Mouse (Mus musculus): ENCODE measurements around the gene Gcnt2. TPM values are rescaled to one million over a fixed set of nuclear protein-coding genes. Genes with fewer than 3 reads are reported as not detected.

Gene Gcnt2
- polyA plus RNA-seq, 1 experiment, result 57.5 TPM

GRCm38 (mm10) chr13:40967609-40968008, 108.1 kb downstream of the Gcnt2 start:
- H3K9ac ChIP-seq (ENCODE audit: low read depth, poor library complexity, severe bottlenecking), result no peak overlapping the region
- H3K27ac ChIP-seq (ENCODE audit: insufficient read depth, low read length), result no peak overlapping the region
- peaks cover 1% of the 10 kb centered on the region for H3K4me1 ChIP-seq (ENCODE audit: control insufficient read depth, insufficient read depth, low read length)
- H3K9me3 ChIP-seq (replicated peaks; ENCODE audit: control insufficient read depth, insufficient read depth, low read length, poor library complexity, severe bottlenecking), result no peaks in the 10 kb centered on the region
- H3K27me3 ChIP-seq (ENCODE audit: control insufficient read depth, insufficient read depth, low read length, poor library complexity, severe bottlenecking), result no peaks in the 10 kb centered on the region
- TF ChIP-seq CTCF (IDR thresholded peaks at IDR 0.05; ENCODE audit: low read depth, low read length), result no peak
- TF ChIP-seq POLR2A (IDR thresholded peaks at IDR 0.05; ENCODE audit: insufficient read depth, low read length), result no peak
- TF ChIP-seq EP300 (IDR thresholded peaks at IDR 0.05; ENCODE audit: insufficient read depth, low read depth, low read length), result no peak
- no peaks in the 10 kb centered on the region for H3K36me3 ChIP-seq (ENCODE audit: control insufficient read depth, insufficient read depth, low read length, poor library complexity, severe bottlenecking)
- H3K4me3 ChIP-seq (ENCODE audit: low read depth, low read length), result no peak overlapping the region

GRCm38 (mm10) chr13:40968564-40968963, 109.0 kb downstream of the Gcnt2 start:
- Histone ChIP-seq H3K4me1 (ENCODE audit: control insufficient read depth, insufficient read depth, low read length) (peaks cover 1% of the 10 kb centered on the region), H3K27ac (ENCODE audit: insufficient read depth, low read length) (no peak overlapping the region), H3K27me3 (ENCODE audit: control insufficient read depth, insufficient read depth, low read length, poor library complexity, severe bottlenecking) (no peaks in the 10 kb centered on the region), H3K9me3 (replicated peaks; ENCODE audit: control insufficient read depth, insufficient read depth, low read length, poor library complexity, severe bottlenecking) (no peaks in the 10 kb centered on the region), H3K36me3 (ENCODE audit: control insufficient read depth, insufficient read depth, low read length, poor library complexity, severe bottlenecking) (no peaks in the 10 kb centered on the region), H3K9ac (ENCODE audit: low read depth, poor library complexity, severe bottlenecking) (no peak overlapping the region), H3K4me3 (ENCODE audit: low read depth, low read length) (no peak overlapping the region)
- TF ChIP-seq CTCF (IDR thresholded peaks at IDR 0.05; ENCODE audit: low read depth, low read length) (no peak), EP300 (IDR thresholded peaks at IDR 0.05; ENCODE audit: insufficient read depth, low read depth, low read length) (no peak), POLR2A (IDR thresholded peaks at IDR 0.05; ENCODE audit: insufficient read depth, low read length) (no peak)

GRCm38 (mm10) chr13:40969761-40970390, 110.3 kb downstream of the Gcnt2 start:
- Histone ChIP-seq H3K27me3 (ENCODE audit: control insufficient read depth, insufficient read depth, low read length, poor library complexity, severe bottlenecking) (no peaks in the 10 kb centered on the region), H3K27ac (ENCODE audit: insufficient read depth, low read length) (peak overlapping the region; percentile 60), H3K9ac (ENCODE audit: low read depth, poor library complexity, severe bottlenecking) (no peak overlapping the region), H3K36me3 (ENCODE audit: control insufficient read depth, insufficient read depth, low read length, poor library complexity, severe bottlenecking) (no peaks in the 10 kb centered on the region), H3K9me3 (replicated peaks; ENCODE audit: control insufficient read depth, insufficient read depth, low read length, poor library complexity, severe bottlenecking) (no peaks in the 10 kb centered on the region), H3K4me3 (ENCODE audit: low read depth, low read length) (no peak overlapping the region), H3K4me1 (ENCODE audit: control insufficient read depth, insufficient read depth, low read length) (peaks cover 1% of the 10 kb centered on the region)
- TF ChIP-seq CTCF (IDR thresholded peaks at IDR 0.05; ENCODE audit: low read depth, low read length) (no peak), POLR2A (IDR thresholded peaks at IDR 0.05; ENCODE audit: insufficient read depth, low read length) (no peak), EP300 (IDR thresholded peaks at IDR 0.05; ENCODE audit: insufficient read depth, low read depth, low read length) (no peak)

- H3K4me1 ChIP-seq (ENCODE audit: control insufficient read depth, insufficient read depth, low read length), result peaks cover 1% of the 10 kb centered on the region
These were observed 111.7 kb downstream of the Gcnt2 start for GRCm38 (mm10) chr13:40971261-40971660.

GRCm38 (mm10) chr13:40971831-40972230, 112.3 kb downstream of the Gcnt2 start:
- H3K36me3 ChIP-seq (ENCODE audit: control insufficient read depth, insufficient read depth, low read length, poor library complexity, severe bottlenecking), result no peaks in the 10 kb centered on the region
- peaks cover 1% of the 10 kb centered on the region for H3K4me1 ChIP-seq (ENCODE audit: control insufficient read depth, insufficient read depth, low read length)
- H3K9ac ChIP-seq (ENCODE audit: low read depth, poor library complexity, severe bottlenecking), result no peak overlapping the region
- H3K4me3 ChIP-seq (ENCODE audit: low read depth, low read length), result no peak overlapping the region
- no peak for TF ChIP-seq CTCF (IDR thresholded peaks at IDR 0.05; ENCODE audit: low read depth, low read length)
- TF ChIP-seq POLR2A (IDR thresholded peaks at IDR 0.05; ENCODE audit: insufficient read depth, low read length), result no peak
- no peak for TF ChIP-seq EP300 (IDR thresholded peaks at IDR 0.05; ENCODE audit: insufficient read depth, low read depth, low read length)
- no peak overlapping the region for H3K27ac ChIP-seq (ENCODE audit: insufficient read depth, low read length)
- no peaks in the 10 kb centered on the region for H3K9me3 ChIP-seq (replicated peaks; ENCODE audit: control insufficient read depth, insufficient read depth, low read length, poor library complexity, severe bottlenecking)
- no peaks in the 10 kb centered on the region for H3K27me3 ChIP-seq (ENCODE audit: control insufficient read depth, insufficient read depth, low read length, poor library complexity, severe bottlenecking)

More at GRCm38 (mm10) chr13:40971261-40971660, 111.7 kb downstream of the Gcnt2 start:
- no peak overlapping the region for H3K27ac ChIP-seq (ENCODE audit: insufficient read depth, low read length)
- no peaks in the 10 kb centered on the region for H3K9me3 ChIP-seq (replicated peaks; ENCODE audit: control insufficient read depth, insufficient read depth, low read length, poor library complexity, severe bottlenecking)
- no peaks in the 10 kb centered on the region for H3K36me3 ChIP-seq (ENCODE audit: control insufficient read depth, insufficient read depth, low read length, poor library complexity, severe bottlenecking)
- H3K9ac ChIP-seq (ENCODE audit: low read depth, poor library complexity, severe bottlenecking), result no peak overlapping the region
- no peak for TF ChIP-seq POLR2A (IDR thresholded peaks at IDR 0.05; ENCODE audit: insufficient read depth, low read length)
- H3K27me3 ChIP-seq (ENCODE audit: control insufficient read depth, insufficient read depth, low read length, poor library complexity, severe bottlenecking), result no peaks in the 10 kb centered on the region
- H3K4me3 ChIP-seq (ENCODE audit: low read depth, low read length), result no peak overlapping the region

GRCm38 (mm10) chr13:40972976-40973375, 113.4 kb downstream of the Gcnt2 start:
- no peaks in the 10 kb centered on the region for H3K36me3 ChIP-seq (ENCODE audit: control insufficient read depth, insufficient read depth, low read length, poor library complexity, severe bottlenecking)
- TF ChIP-seq EP300 (IDR thresholded peaks at IDR 0.05; ENCODE audit: insufficient read depth, low read depth, low read length) (no peak), CTCF (IDR thresholded peaks at IDR 0.05; ENCODE audit: low read depth, low read length) (no peak), POLR2A (IDR thresholded peaks at IDR 0.05; ENCODE audit: insufficient read depth, low read length) (no peak)
- H3K9me3 ChIP-seq (replicated peaks; ENCODE audit: control insufficient read depth, insufficient read depth, low read length, poor library complexity, severe bottlenecking), result no peaks in the 10 kb centered on the region
- no peaks in the 10 kb centered on the region for H3K27me3 ChIP-seq (ENCODE audit: control insufficient read depth, insufficient read depth, low read length, poor library complexity, severe bottlenecking)
- no peak overlapping the region for H3K27ac ChIP-seq (ENCODE audit: insufficient read depth, low read length)
- no peak overlapping the region for H3K4me3 ChIP-seq (ENCODE audit: low read depth, low read length)
- no peaks in the 10 kb centered on the region for H3K4me1 ChIP-seq (ENCODE audit: control insufficient read depth, insufficient read depth, low read length)
- no peak overlapping the region for H3K9ac ChIP-seq (ENCODE audit: low read depth, poor library complexity, severe bottlenecking)

Data from ES-Bruce4 (cell line).